Mouse (Mus musculus): ENCODE measurements around the gene Gm884.
A peak's percentile ranks its signal among the peaks of the same experiment; 100 is the strongest.
"Not testable (repeated sequence)": the region's sequence is repeated elsewhere in the genome, so short reads cannot be mapped to it uniquely, and the experiment has no call there.

Gm884 gene

GRCm38 (mm10) chr11:103627453-103627852, 6.5 kb upstream of the Gm884 start:
- no peak for DNase-seq

- no peak for DNase-seq
Measured at GRCm38 (mm10) chr11:103610772-103611171, 10.2 kb downstream of the Gm884 start.

- DNase-seq: no peak
Measured at GRCm38 (mm10) chr11:103606611-103607010, 14.3 kb downstream of the Gm884 start.

- DNase-seq: no peak
Measured at GRCm38 (mm10) chr11:103578339-103578738, 42.6 kb downstream of the Gm884 start.

GRCm38 (mm10) chr11:103556021-103556420, 64.9 kb downstream of the Gm884 start:
- DNase-seq: peak; percentile 6

GRCm38 (mm10) chr11:103534973-103535372, 86.0 kb downstream of the Gm884 start:
- DNase-seq: not testable (repeated sequence)

- no peak for DNase-seq
Measured at GRCm38 (mm10) chr11:103512111-103512510, 108.8 kb downstream of the Gm884 start.

- DNase-seq: no peak
Measured at GRCm38 (mm10) chr11:103504497-103504896, 116.4 kb downstream of the Gm884 start, which contains the start of gene Lrrc37a. Gene Lrrc37a, minus strand, starts transcription at chr11:103504597.
